Mouse (Mus musculus) lung, postnatal 10 days (tissue): ENCODE data around the gene Rcan2.

Source experiments
- DNase-seq: peaks from one replicate; pipeline ENCODE4 v3.0.0; 2021

Gene Rcan2

DNA sequence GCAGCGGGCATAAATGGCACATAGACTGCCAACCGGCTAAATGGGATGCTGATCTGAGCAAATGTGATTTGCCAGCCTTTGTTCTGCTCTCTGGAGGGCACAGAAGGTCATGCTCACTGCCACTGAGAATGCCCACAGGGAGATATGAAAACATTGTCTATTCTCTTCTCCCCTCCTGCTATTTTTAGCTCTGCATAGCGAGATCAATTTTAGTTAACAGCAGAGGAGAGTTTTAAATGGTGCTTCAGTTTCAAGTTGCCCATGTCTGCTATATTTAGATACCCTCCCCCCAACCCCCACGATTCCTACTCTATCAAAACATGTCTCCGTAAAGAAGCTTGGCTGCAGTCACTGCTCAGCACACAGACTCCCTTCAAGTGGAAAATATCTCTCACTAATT, 225.2 kb downstream of the Rcan2 start:
- DNase-seq: no peak

DNA sequence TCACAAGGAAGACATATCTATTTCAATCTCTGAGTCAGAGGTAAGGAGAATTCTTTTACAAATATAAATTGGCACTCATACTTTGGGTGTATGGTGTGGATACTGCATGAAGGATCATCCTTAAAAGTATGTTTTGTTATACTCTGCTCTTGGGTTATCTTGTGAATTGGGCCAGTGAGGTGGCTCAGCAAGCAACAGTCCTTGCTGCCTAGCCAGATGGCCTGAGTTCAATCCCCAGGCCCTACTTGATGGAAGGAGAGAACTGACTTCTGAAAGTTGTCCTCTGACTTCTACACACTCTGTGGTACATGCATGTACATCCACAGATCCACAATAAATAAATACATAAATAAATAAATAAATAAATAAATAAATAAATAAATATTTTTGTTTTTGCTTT, 225.6 kb downstream of the Rcan2 start:
- no peak for DNase-seq

DNA sequence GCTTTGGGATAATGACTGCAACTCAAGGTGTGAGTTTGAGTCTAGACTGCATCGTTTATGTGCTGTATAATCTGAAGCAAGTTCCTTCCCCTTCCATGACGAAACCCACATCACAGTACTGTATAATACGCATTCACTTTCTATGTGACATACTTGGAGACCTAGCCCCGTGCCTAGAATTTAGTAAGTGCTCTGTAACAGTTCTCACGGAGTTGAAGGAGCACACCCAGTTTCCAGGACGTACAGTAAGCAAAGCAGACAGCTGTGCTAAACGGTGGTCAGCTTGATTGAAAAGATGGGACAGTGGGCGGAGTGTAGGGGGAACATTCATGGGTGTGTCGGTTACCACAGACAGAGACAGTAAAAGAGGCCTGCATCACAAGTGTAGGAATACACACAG, 226.2 kb downstream of the Rcan2 start:
- DNase-seq: no peak

DNA sequence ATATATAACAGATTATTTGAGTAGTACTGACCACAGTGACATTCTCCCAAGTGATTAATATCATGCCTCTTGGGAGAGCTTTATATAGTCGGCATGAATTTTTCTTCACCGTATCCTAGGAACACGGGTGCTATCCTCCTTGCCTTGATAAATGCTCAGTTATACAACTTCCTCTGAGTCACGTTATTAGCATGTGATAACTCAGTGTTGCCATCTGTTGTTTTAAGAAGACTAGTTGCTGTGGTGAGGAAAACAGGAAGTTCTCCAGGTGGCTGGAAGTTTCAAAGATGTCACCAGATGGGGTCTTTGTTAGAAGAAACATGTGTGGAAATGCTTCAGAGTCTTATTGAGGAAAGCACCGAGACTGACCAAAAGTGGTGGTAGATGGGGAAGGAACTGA, 228.5 kb downstream of the Rcan2 start:
- no peak for DNase-seq

DNA sequence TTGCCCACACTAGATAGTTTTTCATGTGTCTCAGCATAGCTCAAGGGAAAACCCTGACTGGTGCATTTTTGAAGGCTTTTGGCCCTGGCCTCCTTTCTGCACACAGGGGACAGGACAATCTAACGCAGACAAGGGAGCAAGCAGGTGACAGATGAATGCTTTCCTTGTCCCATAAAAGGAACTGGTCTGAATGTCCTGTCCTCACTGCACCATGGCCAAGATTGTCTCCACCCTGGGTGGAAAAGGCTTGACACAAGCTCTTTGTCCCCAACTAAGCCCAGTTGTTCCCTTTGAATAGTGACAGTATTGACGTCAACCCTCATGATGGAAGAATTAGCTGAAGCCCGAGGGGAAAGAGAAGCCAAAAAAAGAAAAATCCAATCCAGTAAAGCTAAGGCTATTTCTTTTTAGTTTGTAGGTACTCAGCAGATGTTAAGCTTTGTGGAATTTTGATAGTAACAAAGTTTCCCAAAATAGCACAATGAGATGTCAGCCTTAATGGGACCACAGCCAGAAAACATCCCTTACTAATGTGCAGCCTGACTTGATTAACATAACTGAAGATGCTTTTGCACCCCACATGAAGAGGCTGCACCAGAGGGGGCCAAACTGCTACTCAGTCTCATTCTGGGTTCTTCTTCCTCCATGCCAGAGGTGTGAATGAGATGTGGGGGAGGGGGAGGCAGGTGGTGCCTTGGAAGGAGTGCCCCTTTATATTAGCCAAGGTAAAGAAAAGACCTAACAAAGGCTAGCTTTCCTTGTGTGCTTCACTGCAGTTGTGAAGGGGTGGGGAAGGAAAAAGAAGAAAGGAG, 229.8 kb downstream of the Rcan2 start:
- no peak for DNase-seq

DNA sequence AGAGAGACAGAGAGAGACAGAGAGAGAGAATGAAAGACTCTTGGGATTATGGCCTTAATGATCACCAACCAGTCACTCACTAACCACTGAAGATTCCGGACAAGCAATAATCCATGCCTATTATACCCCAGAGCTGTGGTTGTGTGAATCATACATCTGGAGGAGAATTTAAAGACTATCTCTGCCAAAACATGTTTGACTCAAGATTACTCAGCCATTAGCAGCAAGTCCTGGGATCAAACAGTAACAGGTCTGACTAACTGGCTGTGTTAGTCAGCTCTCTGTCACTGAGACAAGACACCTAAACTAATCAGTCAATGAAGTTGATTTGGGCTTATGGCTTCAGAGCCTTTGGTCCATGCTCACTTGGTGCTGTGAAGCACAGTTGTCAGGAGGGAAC, 233.9 kb downstream of the Rcan2 start:
- no peak for DNase-seq

DNA sequence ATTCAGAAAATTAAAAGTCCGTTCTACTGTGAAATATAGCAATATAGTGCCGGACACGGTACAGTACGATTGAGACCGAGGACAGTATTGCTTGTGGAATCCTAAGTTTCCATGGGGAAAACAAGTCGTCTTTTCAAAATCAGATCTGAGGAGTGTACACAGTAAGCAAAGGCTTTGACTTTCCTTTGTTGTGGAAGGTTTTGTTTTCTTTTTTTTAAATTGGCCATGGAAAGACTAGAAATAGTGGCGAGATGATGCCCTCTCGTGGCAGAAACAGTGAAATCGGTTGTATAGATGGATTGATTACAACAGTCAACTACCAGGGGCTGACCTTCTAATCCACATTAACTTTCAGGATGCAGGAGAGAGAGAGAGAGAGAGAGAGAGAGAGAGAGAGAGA, 237.5 kb downstream of the Rcan2 start:
- DNase-seq: peak; percentile 60

DNA sequence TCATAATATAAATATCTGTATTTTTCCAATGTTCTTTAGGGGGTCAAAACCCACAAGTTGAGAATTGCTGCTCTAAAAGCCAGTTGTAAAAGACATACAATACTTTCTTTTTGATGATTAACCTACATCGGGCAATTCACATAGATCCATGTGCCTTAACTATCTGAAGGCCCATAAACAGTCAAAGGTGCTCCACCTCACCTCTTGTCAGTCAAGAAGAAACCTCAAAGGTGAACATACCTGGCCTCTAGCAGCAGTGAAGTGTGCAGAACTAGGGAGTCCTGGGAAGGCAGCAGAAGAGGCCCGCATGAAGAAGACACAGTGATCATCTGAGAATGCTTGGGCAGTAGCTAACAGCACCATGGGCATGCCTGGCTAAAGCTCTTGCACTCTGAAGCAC, 239.3 kb downstream of the Rcan2 start:
- no peak for DNase-seq

DNA sequence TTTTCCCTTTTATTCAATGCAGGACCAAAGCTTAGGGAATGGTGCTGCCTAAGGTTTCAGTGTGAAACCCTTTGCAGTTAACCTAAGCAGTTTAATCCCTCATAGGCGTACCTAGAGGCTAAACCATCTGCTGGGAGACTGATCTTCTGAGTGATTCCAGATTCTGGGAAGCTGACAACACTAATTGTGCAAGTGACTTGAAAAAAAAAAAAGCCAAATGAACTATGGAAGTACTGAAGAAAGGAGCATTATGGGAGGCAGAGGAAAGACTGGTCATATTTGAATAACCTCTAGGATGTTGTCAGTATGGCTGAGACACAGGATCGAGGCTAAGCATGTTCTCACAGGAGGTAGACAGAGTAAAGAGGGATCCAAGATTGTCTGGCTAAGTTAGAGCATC, 241.2 kb downstream of the Rcan2 start:
- no peak for DNase-seq

DNA sequence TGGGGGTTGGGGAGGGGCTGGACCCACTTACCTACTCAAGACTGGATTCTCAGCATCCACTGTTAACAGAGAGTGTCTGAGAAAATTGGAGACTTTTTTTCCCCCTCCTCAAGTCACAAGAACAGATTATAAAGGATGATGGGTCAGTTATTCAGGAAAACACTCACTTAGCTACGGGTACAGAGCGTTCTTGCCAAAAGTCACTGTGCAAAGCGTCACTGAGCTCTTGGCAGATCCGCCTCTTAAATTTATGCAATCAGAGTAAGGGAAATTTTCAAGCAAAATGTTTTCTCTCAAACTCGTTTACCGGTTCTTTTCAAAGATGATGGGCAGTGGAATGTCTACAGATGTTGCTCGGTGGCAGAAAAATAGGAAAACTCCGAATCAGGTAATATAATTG, 241.7 kb downstream of the Rcan2 start:
- DNase-seq: peak; percentile 56

DNA sequence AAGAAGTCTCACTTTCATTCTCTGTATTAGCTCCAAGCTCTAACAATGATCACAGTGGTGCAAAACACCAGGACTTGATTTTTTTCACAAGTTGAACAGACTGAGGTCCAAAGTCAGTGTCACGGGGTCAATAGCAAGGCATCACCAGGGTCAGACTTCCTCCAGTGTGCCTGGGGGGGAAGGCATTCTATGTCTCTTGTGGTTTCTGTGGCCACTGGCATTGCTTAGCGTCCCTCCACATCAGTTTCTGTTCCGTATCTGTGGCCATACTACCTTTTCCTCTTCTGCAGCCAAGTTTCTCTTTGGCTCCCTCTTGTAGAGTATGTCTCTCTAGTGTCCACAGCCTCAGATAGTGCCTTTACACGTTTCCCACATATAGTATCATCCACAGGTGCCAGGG, 252.3 kb downstream of the Rcan2 start:
- DNase-seq: no peak

DNA sequence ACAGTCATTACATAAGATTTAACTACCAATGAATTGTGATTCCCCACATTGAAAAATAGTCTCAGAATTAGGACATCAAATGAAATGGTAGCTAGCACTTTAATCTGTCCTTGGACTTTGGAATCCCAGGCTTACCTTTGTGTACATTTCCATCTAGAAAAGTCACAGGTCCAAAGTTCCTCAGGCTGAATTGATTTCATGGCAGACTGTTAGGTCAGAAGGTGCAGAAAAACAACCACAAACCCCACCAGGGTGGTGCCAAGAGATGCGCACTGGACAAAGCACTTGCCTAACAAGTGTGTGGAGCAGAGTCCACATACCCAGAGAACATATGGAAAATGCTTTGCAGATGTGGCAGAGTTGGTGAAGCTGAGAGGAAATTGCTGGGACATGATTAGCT, 256.0 kb downstream of the Rcan2 start:
- no peak for DNase-seq

DNA sequence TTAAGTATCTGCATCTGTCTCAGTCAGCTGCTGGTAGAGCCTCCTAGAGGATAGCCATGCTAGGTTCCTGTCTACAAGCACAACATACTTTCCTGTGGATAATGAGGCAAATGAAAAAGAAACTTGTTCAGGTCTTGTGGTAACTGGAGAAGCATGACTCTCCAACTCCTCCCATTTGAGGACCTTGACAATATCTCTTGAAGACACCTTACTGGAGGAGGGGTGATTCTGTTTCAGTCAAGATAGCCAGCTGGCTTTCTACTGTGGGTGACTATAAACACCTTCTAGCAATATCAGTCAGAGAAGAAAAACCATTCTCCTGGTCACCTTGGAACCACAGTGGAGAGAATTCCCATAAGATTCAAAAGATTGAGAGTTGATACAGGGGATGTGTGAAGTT, 257.0 kb downstream of the Rcan2 start:
- DNase-seq: no peak

DNA sequence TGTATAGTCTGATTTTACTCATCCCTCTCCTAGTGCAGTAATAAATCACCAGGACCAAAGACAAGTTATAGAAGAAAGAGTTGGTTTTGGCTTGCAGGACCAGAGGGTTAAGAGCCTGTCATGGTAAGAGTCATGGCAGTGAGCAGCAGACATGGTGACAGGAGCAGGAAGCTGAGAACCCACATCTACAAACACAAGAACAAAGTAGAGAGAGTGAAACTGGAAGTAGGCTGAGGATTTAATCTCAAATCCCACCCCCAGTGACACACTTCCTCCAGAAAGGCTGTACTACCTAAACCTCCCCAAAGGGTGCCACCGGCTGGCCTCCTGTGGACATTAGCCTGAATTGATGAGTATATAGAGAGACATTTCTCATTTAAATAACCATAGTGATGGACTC, 259.6 kb downstream of the Rcan2 start:
- no peak for DNase-seq

DNA sequence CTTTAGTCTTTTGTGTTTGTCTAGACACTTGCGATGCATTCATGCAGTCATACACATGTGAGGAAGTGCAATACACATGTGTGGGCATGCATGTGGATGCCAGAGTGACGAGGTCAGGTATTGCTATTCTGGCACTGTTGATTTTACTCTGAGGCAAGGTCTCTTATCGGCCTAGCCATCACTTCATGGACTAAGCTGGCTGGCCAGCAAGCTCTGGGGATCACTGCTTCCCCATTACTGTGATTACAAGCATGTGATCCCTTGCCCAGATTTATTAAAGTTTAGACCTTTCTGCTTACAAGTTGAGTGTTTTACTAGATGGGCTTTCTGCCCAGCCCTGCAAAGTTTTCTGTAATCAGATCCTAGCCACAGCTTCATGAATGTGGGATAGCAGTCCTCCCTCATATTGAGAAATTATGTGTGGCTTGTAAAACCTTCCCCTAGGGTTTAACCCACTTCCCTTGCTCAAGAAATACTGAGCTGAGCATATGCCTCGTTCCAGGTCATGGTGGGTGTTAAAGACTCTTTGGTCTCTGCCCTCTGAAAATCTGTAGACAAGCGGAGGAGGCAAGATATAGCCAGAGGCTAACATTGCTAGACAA, 260.2 kb downstream of the Rcan2 start:
- DNase-seq: no peak

DNA sequence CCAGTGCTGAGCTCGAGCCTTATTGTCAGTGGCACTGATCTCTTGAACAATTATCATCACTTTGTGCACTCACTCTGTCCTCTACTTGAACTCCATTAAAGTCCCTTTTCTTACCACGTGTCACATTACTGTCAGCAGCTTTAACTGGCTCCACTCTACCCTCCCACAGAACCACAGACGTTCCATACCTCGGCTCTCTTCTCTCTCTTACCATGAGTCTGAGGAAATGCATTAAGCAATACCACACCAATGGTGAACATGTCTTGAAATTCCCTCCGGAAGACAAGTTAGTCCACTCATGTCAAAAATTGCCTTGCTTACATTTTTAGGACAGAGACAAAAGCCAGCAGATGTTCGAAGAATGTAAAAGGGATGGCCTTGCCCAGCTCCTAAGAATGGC, 267.7 kb downstream of the Rcan2 start:
- DNase-seq: no peak

DNA sequence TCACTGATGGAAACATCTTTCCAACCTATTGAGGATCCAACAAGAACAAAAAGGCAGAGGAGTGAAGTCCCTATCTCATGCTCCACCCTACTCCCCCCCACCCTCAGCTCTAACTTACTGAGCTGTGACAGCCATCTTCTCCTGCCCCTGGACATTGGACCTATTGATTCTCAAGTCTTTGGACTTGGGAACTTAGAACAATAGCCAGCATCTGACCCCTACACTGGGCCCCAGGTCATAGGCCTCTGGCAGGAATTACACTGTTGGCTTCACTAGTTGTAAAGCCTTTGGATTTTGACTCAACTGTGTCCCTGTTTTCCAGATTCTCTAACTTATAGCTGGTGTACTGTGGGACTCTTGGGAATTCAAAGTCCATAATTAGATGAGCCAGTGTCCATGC, 270.5 kb downstream of the Rcan2 start:
- no peak for DNase-seq

DNA sequence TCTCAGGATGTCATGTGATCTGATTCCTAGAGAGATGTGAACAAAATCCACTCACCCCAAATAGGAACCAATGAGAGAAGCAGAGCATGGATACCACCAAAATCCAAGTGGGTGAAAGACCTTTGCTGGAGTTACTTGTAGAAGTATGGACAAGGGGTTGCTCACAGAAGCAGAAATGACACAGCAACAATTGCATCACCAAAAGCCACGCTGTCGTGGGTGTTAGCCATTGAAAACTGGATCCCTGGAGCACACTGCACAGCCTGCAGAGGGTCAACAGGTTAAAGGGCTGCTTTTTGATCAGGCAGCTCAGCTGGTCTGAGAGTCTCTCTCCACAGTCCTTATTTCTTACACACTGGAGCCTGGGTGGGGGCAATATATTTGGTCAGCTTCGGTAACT, 274.4 kb downstream of the Rcan2 start:
- DNase-seq: peak; percentile 2

DNA sequence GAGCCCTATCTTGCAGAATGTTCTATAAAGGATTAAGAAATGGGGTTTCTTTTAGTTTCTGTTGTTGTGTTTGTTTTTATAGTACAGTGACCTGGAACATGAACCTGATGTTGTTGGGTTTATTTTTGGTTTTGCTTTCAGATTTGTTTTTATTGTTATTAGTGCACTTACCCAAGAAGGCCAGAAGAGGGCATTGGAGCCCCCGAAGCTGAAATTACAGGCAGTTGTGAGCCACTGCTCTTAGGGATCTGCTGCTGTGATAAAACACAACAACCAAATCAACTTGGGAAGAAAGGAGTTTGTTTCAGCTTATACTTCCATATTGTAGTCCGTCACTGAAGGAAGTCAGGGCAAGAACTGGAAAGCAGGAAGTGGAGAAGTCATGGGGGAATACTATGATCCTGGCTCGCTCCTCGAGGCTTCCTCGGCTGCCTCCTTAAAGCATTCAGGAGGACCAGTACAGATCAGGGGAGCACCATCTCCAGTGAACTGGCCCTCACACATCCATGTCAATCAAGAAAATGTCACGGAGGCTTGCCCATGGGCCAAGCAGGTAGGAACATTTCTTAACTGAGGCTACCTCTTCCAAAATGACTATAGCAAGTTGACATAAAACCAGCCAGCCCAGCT, 275.0 kb downstream of the Rcan2 start:
- DNase-seq: peak; percentile 55

DNA sequence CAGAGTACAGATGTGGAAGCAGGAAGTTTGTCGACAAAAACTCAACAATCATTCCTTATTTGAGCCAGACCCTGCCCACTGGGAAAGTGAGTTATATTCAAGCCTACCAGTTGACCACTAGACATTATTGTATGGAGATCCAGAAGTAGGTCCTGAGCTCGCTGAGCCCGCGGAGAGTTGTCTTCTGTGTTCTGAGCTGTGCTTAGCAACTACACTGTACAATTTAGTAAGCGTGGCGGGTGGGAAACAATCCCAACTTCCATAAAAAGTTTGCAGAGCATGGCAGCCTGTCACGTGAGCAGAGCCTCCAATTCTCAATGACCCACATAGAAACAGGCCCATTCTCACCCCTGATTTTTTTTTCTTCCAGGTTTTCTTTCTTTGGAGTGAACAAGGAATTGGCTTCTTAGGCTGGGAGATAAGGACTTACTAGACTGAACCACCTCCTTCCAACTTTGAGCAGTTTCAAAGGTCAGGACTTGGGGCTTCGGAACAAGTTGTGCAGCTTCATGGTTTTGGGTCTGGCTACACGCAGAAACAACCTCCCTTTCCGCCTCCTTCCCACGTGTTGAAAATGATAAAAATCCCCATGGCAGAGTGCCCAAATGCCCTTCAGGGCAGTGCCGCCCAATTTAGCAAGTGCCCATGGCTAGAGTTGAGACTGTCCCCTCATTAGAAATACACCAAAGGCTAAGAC, 276.1 kb downstream of the Rcan2 start:
- peak; percentile 9 for DNase-seq

DNA sequence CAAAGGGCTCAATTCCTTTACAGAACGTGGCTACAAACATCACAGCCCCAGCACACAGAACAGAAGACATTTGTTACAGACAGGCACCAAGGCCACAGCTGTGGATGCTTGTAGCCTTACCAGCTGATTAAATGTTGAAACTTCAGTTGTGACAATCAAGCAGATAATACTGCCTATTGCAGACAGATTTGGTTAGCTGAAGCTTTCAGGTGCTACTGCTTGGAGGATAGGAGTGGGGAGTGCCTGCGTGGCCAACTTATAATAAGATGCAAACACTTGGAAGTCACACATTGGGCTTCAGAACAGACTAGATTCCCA, 276.7 kb downstream of the Rcan2 start:
- no peak for DNase-seq

DNA sequence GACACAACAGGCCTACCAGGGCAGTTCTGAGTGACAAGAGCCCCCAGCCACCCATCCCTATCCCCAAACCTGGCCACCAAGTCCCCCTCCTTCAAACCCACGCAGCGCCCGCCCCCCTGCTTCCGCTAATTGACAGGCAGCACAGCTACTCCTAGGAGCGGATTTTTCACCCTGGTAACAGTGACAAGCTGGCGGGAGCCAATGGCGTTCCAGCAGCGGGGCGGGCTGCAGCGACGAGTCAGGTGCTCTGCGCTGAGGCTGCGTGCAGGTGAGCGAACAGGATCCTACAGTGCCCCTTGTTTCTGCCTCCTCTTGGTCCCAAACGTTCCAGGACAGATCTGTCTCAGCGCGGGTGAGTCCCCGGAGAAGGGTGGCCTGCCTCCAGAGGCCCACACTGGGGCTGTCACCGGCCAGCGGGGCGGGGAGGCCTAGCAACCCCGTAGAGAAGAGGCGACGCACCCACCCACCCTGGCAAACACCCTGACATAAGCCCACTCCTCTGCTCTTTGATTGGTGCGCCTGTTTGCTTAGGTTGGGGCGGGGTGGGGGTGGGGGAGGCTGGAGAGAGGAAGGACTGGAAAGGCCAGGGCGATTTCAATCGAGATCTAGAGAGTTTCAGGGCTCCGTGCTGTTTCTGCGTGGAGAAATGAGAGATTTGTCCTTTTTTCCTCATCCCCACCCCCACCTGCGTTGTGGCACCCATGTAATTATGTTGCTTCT, 277.6 kb downstream of the Rcan2 start, which contains the start of gene Enpp5:
Gene Enpp5 (plus strand): TSS at position 183 of the 720 bp plus-strand sequence.
- DNase-seq: peak; percentile 87

DNA sequence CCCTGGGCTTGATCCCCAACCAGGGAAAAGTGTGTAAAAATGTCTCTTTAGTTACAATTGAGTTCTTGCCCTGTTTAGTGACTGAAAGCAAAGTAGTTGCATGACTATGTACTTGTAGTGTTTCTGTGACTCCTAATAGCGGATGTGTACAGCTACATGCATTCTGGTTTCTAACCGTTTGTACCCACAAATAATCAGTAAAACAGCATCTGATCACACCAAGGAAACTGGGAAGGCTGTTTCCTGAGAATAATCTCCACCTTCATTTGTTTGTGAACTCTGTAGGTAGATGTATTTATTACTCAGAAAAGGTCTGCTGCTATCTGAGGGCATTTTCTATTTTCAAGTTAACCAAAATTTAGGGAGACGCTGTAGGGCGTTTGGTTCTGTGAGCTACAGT, 282.0 kb downstream of the Rcan2 start:
- DNase-seq: no peak
